Mouse (Mus musculus) heart, embryonic 12.5 days (tissue): ENCODE measurements around the gene Idh3a. TPM values are rescaled to one million over a fixed set of nuclear protein-coding genes. Genes with fewer than 3 reads are reported as not detected.

Experiments
- ATAC-seq: fragments of 200-750 bp; cut with Nextera tagmentation; 2 replicates; pipeline ENCODE4 v1.8.0; 2017; ENCODE audit warnings: moderate TSS enrichment, moderate library complexity; ENCODE audit not compliant: insufficient number of reproducible peaks, low FRiP score
- H3K27ac ChIP-seq: fragments of 300-500 bp; sonication (generic); 2 replicates; pipeline ENCODE4 v1.5.1; 2016; ENCODE audit warnings: mild to moderate bottlenecking, moderate library complexity; ENCODE audit not compliant: poor library complexity, severe bottlenecking
- H3K27me3 ChIP-seq: fragments of 300-500 bp; sonication (generic); replicated peaks from 2 replicates; pipeline ENCODE4 v1.6.1; 2016; ENCODE audit warnings: mild to moderate bottlenecking, moderate library complexity
- H3K36me3 ChIP-seq: fragments of 300-500 bp; sonication (generic); 2 replicates; pipeline ENCODE4 v1.6.1; 2016; ENCODE audit warnings: mild to moderate bottlenecking, moderate library complexity
- H3K4me1 ChIP-seq: fragments of 300-500 bp; sonication (generic); replicated peaks from 2 replicates; pipeline ENCODE4 v1.6.1; 2016; ENCODE audit warnings: mild to moderate bottlenecking
- H3K4me2 ChIP-seq: fragments of 300-500 bp; sonication (generic); 2 replicates; pipeline ENCODE4 v1.6.1; 2016; ENCODE audit warnings: mild to moderate bottlenecking, moderate library complexity
- H3K4me3 ChIP-seq: fragments of 300-500 bp; sonication (generic); 2 replicates; pipeline ENCODE4 v1.5.1; 2016; ENCODE audit warnings: mild to moderate bottlenecking
- H3K9ac ChIP-seq: fragments of 300-500 bp; sonication (generic); 2 replicates; pipeline ENCODE4 v1.6.1; 2016; ENCODE audit warnings: mild to moderate bottlenecking, moderate library complexity
- H3K9me3 ChIP-seq: fragments of 300-500 bp; sonication (generic); replicated peaks from 2 replicates; pipeline ENCODE4 v1.6.1; 2016; ENCODE audit warnings: mild to moderate bottlenecking, moderate library complexity
- WGBS: fragments of 180-500 bp; shearing (Covaris S2); methylation state at CpG from one replicate; pipeline ENCODE4 v1.1.7; 2016; 5-methylcytosine and 5-hydroxymethylcytosine counted together
- polyA plus RNA-seq: library from polyadenylated mRNA; unstranded; fragments of >200 nt; fragmentation: Nextera tagmentation; extraction: Ambion mirVana; gene quantifications from 2 replicates; pipeline ENCODE4 v1.2.1, GENCODE M21; 2016

Idh3a gene
- polyA plus RNA-seq, 1 experiment from 2014 or later = 457 TPM

DNA sequence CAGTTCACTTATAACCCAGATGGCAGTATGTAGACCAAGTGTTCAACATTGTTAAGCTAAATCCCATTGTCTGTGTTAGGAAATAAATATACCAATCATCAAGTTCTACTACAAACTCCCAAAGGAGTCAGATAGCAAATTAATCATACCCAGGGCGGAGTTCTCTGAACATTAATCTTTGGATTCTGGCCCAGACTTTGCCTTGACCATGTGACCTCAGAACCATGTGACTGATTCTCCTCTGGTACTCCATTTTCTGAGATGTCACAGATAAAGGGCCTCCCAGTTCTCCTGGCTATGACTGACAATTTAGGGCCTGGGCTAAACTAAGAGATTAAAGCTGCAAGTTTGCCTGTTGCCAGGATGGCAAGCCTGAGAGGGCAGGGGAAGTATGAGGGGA lies 63.2 kb downstream of the Idh3a start:
- Histone ChIP-seq H3K36me3 (no peaks in the 10 kb centered on the region), H3K4me3 (no peak overlapping the region), H3K9ac (no peak overlapping the region), H3K4me2 (no peak overlapping the region), H3K27ac (no peak overlapping the region), H3K9me3 (no peaks in the 10 kb centered on the region), H3K27me3 (0 out of 2 replicates have a peak, but pooled peaks cover 3% of the 10 kb centered on the region), H3K4me1 (no peaks in the 10 kb centered on the region)
- ATAC-seq = no peak
- WGBS = 83% methylated on average over 1 of the region's 1 CpGs

- H3K36me3 ChIP-seq = no peaks in the 10 kb centered on the region
- no peak overlapping the region for H3K4me2 ChIP-seq
- no peaks in the 10 kb centered on the region for H3K27me3 ChIP-seq
- ATAC-seq = no peak
- no peak overlapping the region for H3K4me3 ChIP-seq
- no peak overlapping the region for H3K27ac ChIP-seq
- 68% methylated on average over 2 of the region's 2 CpGs for WGBS
- H3K9me3 ChIP-seq = no peaks in the 10 kb centered on the region
- no peaks in the 10 kb centered on the region for H3K4me1 ChIP-seq
- no peak overlapping the region for H3K9ac ChIP-seq
Observed at GRCm38 (mm10) chr9:54652778-54653177, 66.6 kb downstream of the Idh3a start.

Other genes with a start within 250 kb of the Idh3a start
- gene Dmxl2, start 84.7 kb upstream of the Idh3a start, polyA plus RNA-seq = 7.7 TPM in 2 replicates
- not detected in 2 replicates for gene Sh2d7, start 47.4 kb upstream of the Idh3a start, polyA plus RNA-seq
- 4.1 and 4.9 TPM in 2 replicates for gene Cib2, start 26.1 kb upstream of the Idh3a start, polyA plus RNA-seq
- gene Acsbg1, start 75.5 kb downstream of the Idh3a start, polyA plus RNA-seq = 0.20 TPM in 1 of 2 replicates, not detected in the other
- gene Dnaja4, start 112.5 kb downstream of the Idh3a start, polyA plus RNA-seq = 29.0 and 31.1 TPM in 2 replicates
- gene Wdr61, start 148.2 kb downstream of the Idh3a start, polyA plus RNA-seq = 99.5 and 101 TPM in 2 replicates
- gene Crabp1, start 178.4 kb downstream of the Idh3a start, polyA plus RNA-seq = 21.4 and 24.5 TPM in 2 replicates